Mouse (Mus musculus) limb, embryonic 11.5 days (tissue): ENCODE measurements around the gene Ccdc9b. TPM values are rescaled to one million over a fixed set of nuclear protein-coding genes. Genes with fewer than 3 reads are reported as not detected.

Source experiments
- ATAC-seq: fragments of 200-750 bp; cut with Nextera tagmentation; 2 replicates; pipeline ENCODE4 v1.8.0; 2017; ENCODE audit warnings: low read depth; ENCODE audit not compliant: insufficient number of reproducible peaks, low FRiP score, low TSS enrichment
- DNase-seq: peaks from one replicate; pipeline ENCODE4 v3.0.0-alpha.2; 2015; ENCODE audit warnings: low spot score
- H3K27ac ChIP-seq: fragments of 300-500 bp; sonication (generic); replicated peaks from 2 replicates; pipeline ENCODE4 v1.5.1; 2014; ENCODE audit warnings: low read depth, mild to moderate bottlenecking, low read length
- H3K27me3 ChIP-seq: fragments of 300-500 bp; sonication (generic); 2 replicates; pipeline ENCODE4 v1.6.1; 2014; ENCODE audit warnings: mild to moderate bottlenecking, low read length, mixed read lengths; ENCODE audit not compliant: control insufficient read depth, insufficient read depth
- H3K36me3 ChIP-seq: fragments of 300-500 bp; sonication (generic); 2 replicates; pipeline ENCODE4 v1.6.1; 2014; ENCODE audit warnings: mild to moderate bottlenecking, low read length, moderate library complexity, mixed read lengths; ENCODE audit not compliant: control insufficient read depth, insufficient read depth
- H3K4me1 ChIP-seq: fragments of 300-500 bp; sonication (generic); 2 replicates; pipeline ENCODE4 v1.6.1; 2014; ENCODE audit warnings: low read length, mixed read lengths; ENCODE audit not compliant: control insufficient read depth, insufficient read depth
- H3K4me2 ChIP-seq: fragments of 300-500 bp; sonication (generic); 2 replicates; pipeline ENCODE4 v1.6.1; 2014; ENCODE audit warnings: low read depth, mild to moderate bottlenecking, moderate library complexity; ENCODE audit not compliant: severe bottlenecking
- H3K4me3 ChIP-seq: fragments of 300-500 bp; sonication (generic); 2 replicates; pipeline ENCODE4 v1.5.1; 2014; ENCODE audit warnings: low read depth, low read length
- H3K9ac ChIP-seq: fragments of 300-500 bp; sonication (generic); 2 replicates; pipeline ENCODE4 v1.6.1; 2014; ENCODE audit warnings: mild to moderate bottlenecking, low read length
- H3K9me3 ChIP-seq: fragments of 300-500 bp; sonication (generic); 2 replicates; pipeline ENCODE4 v1.6.1; 2016; ENCODE audit warnings: low read length; ENCODE audit not compliant: control insufficient read depth
- WGBS: fragments of 180-500 bp; shearing (Covaris S2); extraction: QIAGEN DNeasy Blood & Tissue Kit; methylation state at CpG from one replicate; pipeline ENCODE4 v1.1.7; 2014; 5-methylcytosine and 5-hydroxymethylcytosine counted together
- polyA plus RNA-seq: library from polyadenylated mRNA; unstranded; fragments of >200 nt; fragmentation: Nextera tagmentation; extraction: Ambion mirVana; gene quantifications from 2 replicates; pipeline ENCODE4 v1.2.1, GENCODE M21; 2014

Gene Ccdc9b
- polyA plus RNA-seq = 0.04 and 0.26 TPM in 2 replicates

- peak; percentile 45 for ATAC-seq
- 8% methylated on average over 29 of the region's 29 CpGs for WGBS
Observed at GRCm38 (mm10) chr2:118761906-118762783, at the start of gene Ccdc9b. Gene Ccdc9b, minus strand, starts transcription at chr2:118762661.

GRCm38 (mm10) chr2:118810861-118811260 lies 48.4 kb upstream of the Ccdc9b start:
- ATAC-seq = no peak
- Histone ChIP-seq H3K4me3 (no peak overlapping the region), H3K4me2 (no peak overlapping the region), H3K27me3 (no peaks in the 10 kb centered on the region), H3K9ac (no peak overlapping the region), H3K36me3 (no peaks in the 10 kb centered on the region), H3K4me1 (peaks cover 3% of the 10 kb centered on the region; the same call in 1 of the 2 replicates), H3K27ac (no peak overlapping the region), H3K9me3 (no peaks in the 10 kb centered on the region)
- WGBS = 21% methylated on average over 2 of the region's 2 CpGs
- no peak for DNase-seq

More at GRCm38 (mm10) chr2:118761906-118762783, at the start of gene Ccdc9b:
- no peaks in the 10 kb centered on the region for H3K9me3 ChIP-seq
- no peak within 1 kb of the TSS for H3K27ac ChIP-seq
- peaks cover 7% of the 10 kb centered on the region; the same call in 1 of the 2 replicates for H3K4me1 ChIP-seq
- H3K9ac ChIP-seq = peak within 1 kb of the TSS; percentile 36
- H3K4me2 ChIP-seq = peak within 1 kb of the TSS; percentile 30; the same call in 1 of the 2 replicates
- DNase-seq = peak; percentile 49
- H3K36me3 ChIP-seq = no peaks in the 10 kb centered on the region
- no peak within 1 kb of the TSS for H3K4me3 ChIP-seq
- H3K27me3 ChIP-seq = peaks cover 13% of the 10 kb centered on the region

GRCm38 (mm10) chr2:118806860-118807259 lies 44.4 kb upstream of the Ccdc9b start:
- no peak overlapping the region for H3K4me2 ChIP-seq
- 66% methylated on average over 4 of the region's 4 CpGs for WGBS
- no peak overlapping the region for H3K9ac ChIP-seq
- DNase-seq (no peak), ATAC-seq (no peak)
- H3K36me3 ChIP-seq = no peaks in the 10 kb centered on the region
- no peaks in the 10 kb centered on the region for H3K4me1 ChIP-seq
- no peaks in the 10 kb centered on the region for H3K27me3 ChIP-seq
- no peak overlapping the region for H3K27ac ChIP-seq
- no peak overlapping the region for H3K4me3 ChIP-seq
- H3K9me3 ChIP-seq = no peaks in the 10 kb centered on the region

GRCm38 (mm10) chr2:118805756-118806155 lies 43.3 kb upstream of the Ccdc9b start:
- Histone ChIP-seq H3K36me3 (no peaks in the 10 kb centered on the region), H3K9me3 (no peaks in the 10 kb centered on the region), H3K4me2 (no peak overlapping the region), H3K9ac (no peak overlapping the region), H3K4me3 (no peak overlapping the region), H3K4me1 (no peaks in the 10 kb centered on the region), H3K27ac (no peak overlapping the region), H3K27me3 (no peaks in the 10 kb centered on the region)
- no peak for ATAC-seq
- WGBS = 36% methylated on average over 3 of the region's 3 CpGs
- no peak for DNase-seq

GRCm38 (mm10) chr2:118805137-118805536 lies 42.7 kb upstream of the Ccdc9b start:
- DNase-seq (no peak), ATAC-seq (no peak)
- Histone ChIP-seq H3K9ac (no peak overlapping the region), H3K27ac (no peak overlapping the region), H3K36me3 (no peaks in the 10 kb centered on the region), H3K4me1 (no peaks in the 10 kb centered on the region), H3K9me3 (no peaks in the 10 kb centered on the region), H3K4me2 (no peak overlapping the region), H3K27me3 (no peaks in the 10 kb centered on the region), H3K4me3 (no peak overlapping the region)
- WGBS = 68% methylated on average over 3 of the region's 3 CpGs

GRCm38 (mm10) chr2:118804474-118804873 lies 42.0 kb upstream of the Ccdc9b start:
- Histone ChIP-seq H3K36me3 (no peaks in the 10 kb centered on the region), H3K27ac (no peak overlapping the region), H3K4me2 (no peak overlapping the region), H3K4me3 (no peak overlapping the region), H3K4me1 (no peaks in the 10 kb centered on the region), H3K27me3 (no peaks in the 10 kb centered on the region), H3K9ac (no peak overlapping the region), H3K9me3 (no peaks in the 10 kb centered on the region)
- ATAC-seq = no peak
- no peak for DNase-seq
- WGBS = 81% methylated on average over 2 of the region's 2 CpGs

GRCm38 (mm10) chr2:118802542-118803118 lies 40.2 kb upstream of the Ccdc9b start:
- WGBS = 64% methylated on average over 4 of the region's 4 CpGs
- DNase-seq (no peak), ATAC-seq (no peak)
- H3K4me1 ChIP-seq = no peaks in the 10 kb centered on the region
- no peaks in the 10 kb centered on the region for H3K9me3 ChIP-seq
- no peak overlapping the region for H3K4me3 ChIP-seq
- no peak overlapping the region for H3K27ac ChIP-seq
- no peak overlapping the region for H3K9ac ChIP-seq
- no peak overlapping the region for H3K4me2 ChIP-seq
- H3K36me3 ChIP-seq = no peaks in the 10 kb centered on the region
- H3K27me3 ChIP-seq = no peaks in the 10 kb centered on the region

GRCm38 (mm10) chr2:118793636-118794035 lies 31.2 kb upstream of the Ccdc9b start:
- H3K9ac ChIP-seq = no peak overlapping the region
- H3K4me3 ChIP-seq = no peak overlapping the region
- DNase-seq (no peak), ATAC-seq (no peak)
- no peak overlapping the region for H3K27ac ChIP-seq
- H3K9me3 ChIP-seq = no peaks in the 10 kb centered on the region
- H3K4me2 ChIP-seq = no peak overlapping the region
- no peaks in the 10 kb centered on the region for H3K36me3 ChIP-seq
- 88% methylated on average over 4 of the region's 4 CpGs for WGBS
- H3K27me3 ChIP-seq = no peaks in the 10 kb centered on the region; the same call in 1 of the 2 replicates
- H3K4me1 ChIP-seq = no peaks in the 10 kb centered on the region
